Mouse (Mus musculus): ENCODE data around the gene Dip2a. TPM values are rescaled to one million over a fixed set of nuclear protein-coding genes. Genes with fewer than 3 reads are reported as not detected.

Gene Dip2a
- 10 to 100 TPM; 21.5 to 26.9 TPM for total RNA-seq (2021)
- long read RNA-seq, experiment 1, partial matches to known transcripts: 5 of 7 reads
- long read RNA-seq, experiment 1, other reads (novel, unspliced or antisense): 2 of 7 reads
- long read RNA-seq, experiment 2, partial matches to known transcripts: 1 of 2 reads
- long read RNA-seq, experiment 2, other reads (novel, unspliced or antisense): 1 of 2 reads

DNA sequence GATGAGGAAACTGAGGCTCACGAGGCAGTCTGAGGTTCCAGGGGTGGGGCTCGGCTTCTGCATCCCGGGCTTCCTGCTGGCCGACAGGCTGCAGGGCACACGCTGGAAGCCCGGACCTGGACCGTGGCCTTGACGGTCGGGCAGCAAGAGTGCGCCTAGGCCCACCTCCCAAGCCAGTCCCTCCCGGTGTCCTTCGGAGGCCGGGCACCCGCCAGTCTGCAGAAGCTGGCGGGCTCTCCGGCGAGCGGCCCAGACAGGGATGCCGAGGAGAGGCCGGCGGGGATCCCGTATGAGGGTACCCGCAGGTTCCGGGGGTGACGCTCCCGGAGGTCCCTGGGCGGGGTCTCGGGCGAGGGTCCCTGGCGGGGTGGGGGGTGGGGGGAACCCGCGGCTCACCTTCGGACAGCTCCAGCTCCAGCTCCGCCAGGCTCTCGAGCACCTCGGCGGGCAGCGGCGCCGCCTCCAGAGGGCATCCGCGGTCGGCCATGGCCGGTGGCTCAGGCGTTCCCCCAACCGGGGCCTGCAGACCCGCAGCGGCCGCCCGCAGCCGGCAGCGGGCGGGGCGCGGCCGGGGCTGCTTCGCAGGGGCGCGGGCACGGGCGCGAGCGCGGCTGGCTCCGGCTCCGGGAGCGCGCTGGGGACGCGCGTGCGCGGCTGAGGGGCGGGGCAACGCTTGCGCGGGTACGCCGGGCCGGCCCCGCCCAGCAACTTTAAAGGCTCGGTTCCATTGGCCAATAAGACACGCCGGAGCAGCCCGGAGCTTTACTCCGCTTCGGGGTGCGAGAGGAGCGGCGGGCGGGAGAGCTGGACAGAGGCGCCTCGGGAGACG lies at the start of gene Dip2a:
Gene Dip2a (minus strand): TSS at position 581 of the 829 bp plus-strand sequence.
- peak; percentile 97 to 99 for DNase-seq

DNA sequence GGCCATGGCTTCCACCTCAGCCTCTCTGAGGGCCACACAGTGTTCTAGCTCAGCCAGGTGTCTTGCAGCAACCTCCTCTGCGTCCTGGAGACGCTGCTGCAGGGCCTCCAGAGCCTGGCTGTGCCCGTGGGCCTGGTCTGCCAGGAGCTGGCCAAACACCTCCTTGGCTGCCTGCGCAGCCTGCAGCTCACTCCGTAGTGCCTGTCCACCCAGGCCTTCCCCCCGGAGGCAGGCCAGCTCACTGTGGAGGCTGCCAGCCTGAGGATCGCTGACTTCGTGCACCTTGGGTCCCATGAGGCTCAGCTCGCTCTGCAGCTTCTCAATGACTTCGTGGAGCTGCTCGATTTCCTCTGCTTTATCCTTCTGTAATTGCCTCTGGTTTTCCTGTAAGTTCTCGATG lies 47.5 kb upstream of the Dip2a start:
- no peak for DNase-seq

DNA sequence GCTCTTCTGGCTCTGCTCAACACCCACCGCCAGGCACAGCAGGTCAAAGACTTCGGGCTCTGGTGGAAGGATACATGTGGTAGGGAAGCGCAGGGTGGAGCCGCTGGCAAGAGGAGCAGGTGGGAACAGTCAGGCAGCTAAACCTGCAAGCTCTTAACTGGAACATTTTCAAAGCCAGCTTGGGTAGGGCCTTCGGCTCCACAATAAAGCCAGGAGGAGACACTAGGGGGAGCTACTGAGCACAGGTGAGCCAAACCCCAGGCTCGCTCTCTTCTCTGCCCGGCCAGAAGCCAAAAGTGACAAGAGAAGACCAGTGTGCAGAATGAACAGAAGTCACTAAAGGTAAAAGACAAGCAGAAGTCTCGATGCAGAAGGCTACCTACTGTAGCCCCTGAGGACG lies 46.7 kb upstream of the Dip2a start:
- DNase-seq: peak in 1 of 2 experiments; percentile 13

DNA sequence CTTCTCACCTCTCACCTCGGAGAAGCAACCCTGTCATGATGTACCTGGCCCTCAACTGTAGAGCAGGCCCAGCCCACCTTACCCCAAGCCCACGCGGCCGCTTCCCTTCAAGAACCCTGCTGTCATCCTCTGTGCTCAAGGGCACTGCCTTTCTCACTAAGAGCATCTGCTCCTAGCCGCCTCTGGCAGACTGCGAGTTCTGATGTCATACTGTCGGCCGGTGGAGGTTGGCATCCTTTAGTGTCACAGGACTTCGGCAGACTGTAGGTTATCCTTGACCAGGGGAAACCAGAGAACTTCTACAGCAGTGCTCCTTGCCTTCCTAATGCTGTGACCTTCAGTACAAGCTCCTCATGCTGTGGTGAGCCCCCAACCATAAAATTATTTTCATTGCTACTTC lies 46.1 kb upstream of the Dip2a start:
- no peak for DNase-seq

DNA sequence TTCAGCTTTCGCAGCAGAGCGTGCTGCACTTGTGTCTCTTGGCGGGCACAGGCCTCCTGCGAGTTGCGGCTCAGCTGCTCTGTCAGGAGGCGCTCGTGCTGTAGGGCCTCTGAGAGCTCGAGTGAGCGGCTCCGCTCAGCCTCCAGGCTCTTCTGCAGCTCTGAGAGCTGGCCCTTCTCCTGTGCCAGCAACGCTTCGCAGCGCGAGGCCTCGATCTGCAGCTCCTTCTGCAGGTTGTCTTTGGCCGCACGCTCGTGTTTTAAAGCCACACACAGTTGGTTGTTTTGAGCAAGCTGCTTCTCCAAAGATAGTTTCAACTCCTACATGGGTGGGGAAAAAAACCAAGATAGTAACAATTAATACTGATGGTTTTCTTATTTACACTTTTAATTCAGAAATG lies 29.9 kb upstream of the Dip2a start:
- peak; percentile 24 to 41 for DNase-seq

DNA sequence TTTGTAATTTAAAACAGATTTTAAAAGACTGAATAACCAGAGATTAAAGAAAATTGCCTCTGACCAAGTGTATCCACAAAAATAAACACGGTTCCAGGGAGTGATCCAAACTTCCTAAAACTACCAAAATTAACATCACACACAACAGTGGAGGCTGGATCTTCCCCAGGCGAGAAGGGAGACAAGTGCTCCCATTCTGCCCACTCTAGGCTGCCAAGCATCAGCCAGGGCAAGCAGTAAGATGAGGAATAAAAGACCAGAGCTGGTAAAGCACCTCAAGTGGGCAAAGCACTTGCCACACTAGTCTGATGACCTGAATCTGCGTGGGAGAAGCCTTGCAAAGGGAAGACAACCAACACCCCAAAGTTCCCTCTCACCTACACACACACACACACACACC lies 26.6 kb upstream of the Dip2a start:
- no peak for DNase-seq

DNA sequence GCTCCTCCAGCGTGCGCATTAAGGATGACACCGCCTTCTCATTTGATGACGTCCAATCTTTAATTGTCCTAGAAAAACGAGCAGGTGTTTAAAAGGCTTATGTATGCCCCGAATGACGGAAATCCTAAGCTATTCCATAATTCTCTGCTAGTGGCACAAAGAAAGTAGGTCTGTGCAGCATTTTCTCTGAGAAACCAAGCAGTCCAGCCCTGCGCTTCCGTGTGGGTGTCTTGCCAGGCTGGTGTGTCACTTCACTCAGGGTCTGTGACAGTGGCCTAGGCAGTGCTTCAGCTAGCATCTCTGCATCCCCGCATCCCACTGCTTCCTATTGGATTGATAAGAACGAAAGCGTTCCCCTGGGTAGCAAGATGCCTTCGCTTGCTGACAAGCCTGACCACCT lies 23.7 kb upstream of the Dip2a start:
- DNase-seq: no peak

DNA sequence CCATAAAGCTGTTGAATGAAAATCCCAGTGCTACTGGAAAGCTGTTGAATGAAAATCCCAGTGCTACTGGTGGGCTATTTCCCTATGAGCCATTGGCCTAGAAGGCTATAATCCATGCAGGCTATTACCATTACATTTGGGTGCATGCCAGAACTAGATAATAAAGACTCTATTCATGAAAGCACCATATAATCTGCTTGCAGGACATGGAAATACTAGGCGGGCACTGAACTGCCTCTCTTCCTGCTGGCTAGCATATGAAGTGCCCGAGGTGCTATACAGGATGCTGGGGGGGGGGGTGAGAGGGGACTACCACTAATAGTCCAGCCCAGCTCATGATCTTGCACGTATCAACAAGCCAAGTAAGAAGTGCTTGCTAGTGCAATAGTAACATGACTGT lies 18.1 kb upstream of the Dip2a start:
- DNase-seq: no peak

DNA sequence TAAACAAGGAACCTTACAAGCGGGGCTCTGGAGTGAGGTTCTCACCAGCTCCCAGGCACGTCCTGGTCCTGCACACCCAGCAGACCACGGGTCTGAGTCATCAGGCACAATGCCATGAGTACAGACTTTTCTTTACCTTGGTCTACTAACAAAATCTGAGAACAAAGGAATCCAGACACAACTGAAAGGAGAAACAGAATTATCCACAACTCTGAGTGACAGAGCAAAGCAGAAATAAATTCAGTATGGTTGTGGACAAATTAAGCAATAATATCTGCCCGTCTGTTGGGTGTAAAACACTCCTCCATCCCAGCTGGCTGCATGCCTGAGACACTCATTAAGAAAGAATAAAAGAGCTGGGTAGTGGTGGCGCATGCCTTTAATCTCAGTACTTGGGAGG lies 13.4 kb upstream of the Dip2a start:
- DNase-seq: peak; percentile 53 to 59

DNA sequence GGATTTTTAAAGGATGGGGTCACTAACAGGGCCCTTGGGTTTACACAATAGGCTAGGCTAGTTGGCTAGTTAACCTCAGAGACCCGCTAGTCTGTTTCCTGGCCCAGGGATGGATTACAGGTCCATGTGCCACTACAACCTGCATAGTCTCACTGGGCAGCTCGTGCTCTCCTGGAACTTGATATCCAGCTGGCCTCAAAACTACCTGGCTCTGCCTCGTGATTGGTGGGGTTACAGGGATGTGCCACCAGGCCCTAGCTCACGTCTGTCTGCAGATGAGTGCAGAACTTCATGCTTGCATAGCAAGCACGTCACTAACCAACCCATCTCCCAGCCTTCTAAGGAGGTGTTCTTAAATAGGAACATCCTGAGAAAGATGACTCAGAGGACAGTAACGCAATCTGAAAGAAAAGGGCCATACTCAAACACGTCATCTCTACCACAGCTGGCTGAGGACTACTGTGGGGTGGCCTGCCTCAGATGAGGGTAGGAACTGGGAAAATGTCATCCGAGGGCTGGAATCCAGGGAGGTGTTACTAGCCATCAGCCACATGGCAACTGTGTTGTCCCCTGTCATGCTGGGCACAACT lies 12.3 kb upstream of the Dip2a start:
- DNase-seq: no peak

DNA sequence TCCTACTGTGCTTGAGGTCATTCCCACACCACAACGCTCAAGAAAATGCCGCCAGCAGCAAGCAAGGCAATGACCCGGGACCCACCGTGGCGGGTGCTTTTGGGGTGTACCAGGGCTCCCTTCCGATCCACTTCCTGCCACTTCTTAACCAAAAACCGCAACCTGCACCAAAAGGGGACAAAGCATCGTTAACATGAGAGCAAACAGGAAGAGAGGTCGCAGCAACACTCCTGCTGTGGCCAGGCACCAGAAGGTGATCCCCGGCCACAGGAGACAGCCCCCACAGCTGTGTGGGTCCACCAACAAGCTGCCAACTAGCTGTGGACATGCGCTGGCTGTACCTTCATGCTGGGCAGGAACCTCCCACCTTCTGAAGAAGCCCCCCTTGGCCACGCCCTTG lies 9.9 kb upstream of the Dip2a start:
- no peak for DNase-seq

DNA sequence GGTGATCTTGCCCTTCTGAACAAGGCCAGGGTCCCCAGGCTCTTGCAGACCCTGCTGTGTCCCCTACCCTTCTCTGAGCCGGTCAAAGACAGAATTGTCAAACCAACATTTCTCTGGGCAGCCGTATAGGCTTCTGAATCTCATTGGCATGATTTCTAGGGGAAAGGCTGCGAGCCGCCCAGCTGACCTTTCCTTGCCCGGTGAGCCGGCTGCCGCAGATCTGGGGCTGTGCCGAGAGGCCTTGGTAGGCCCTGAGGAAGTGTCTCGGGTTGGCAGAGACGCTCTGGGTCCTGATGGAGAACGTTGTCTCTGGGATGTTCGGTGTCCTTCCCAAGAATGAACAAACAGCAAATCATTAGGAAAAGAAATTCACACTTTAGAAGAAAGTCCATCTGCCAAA lies 8.9 kb upstream of the Dip2a start:
- DNase-seq: peak; percentile 64 to 69

DNA sequence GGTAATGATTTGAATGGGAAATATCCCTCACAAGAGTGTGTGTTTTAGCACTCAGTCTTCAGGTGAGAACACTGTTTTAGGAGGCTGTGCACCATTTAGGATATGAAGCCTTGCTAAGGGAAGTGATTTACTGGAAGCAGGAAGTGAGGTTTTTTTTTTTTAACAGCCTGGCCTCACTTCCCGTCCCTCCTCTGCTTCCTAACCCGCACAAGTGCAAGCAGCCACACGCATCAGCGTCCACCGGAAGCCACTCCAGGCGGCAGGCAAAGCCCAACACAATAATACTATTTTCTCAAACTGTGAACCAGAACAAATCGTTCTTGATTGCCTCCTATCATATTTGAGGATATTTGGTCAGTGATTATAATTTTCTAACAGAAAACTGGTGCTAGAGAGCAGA lies 6.9 kb upstream of the Dip2a start:
- DNase-seq: no peak

DNA sequence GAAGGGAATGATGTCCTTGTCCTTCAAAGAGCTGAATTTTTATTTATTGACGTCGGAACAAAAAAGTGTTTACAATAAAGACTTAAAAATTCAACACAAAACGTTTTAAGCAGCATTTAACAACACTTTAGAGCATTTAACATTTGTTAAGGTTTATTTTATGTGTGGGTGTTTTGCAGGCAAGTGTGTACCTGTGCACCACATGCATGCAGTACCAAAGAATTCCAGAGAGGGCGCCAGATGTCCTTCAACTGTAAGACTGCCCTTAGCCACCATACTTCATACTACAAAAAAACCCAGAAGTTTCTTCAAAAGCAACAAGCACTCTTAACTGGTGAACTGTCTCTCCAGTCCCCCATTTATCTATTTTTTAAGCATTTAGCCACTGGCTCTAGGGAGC lies 1.5 kb upstream of the Dip2a start:
- DNase-seq: peak; percentile 63 to 64

DNA sequence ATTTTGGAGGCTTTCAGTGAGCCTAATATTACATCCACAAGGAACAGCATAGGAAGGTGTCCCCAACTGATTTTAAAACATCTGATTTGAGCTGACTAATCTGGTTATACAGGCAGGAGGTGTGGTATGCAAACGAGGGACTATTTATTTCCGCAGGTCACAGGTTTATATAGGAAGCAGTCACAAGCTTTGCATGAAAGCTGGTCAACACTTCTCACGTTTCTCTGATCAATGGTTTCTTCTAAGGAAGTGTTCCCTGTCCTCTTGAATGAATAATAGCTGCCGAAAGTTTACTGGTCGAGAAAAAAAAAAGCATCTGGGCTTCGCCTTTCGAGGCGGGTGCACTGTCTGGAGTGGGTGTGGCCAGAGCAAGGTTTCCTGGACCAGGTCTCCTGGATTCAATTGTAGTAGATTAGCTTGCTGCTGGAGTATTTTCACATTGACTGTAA lies 976 bp upstream of the Dip2a start:
- DNase-seq: peak; percentile 23 to 44

DNA sequence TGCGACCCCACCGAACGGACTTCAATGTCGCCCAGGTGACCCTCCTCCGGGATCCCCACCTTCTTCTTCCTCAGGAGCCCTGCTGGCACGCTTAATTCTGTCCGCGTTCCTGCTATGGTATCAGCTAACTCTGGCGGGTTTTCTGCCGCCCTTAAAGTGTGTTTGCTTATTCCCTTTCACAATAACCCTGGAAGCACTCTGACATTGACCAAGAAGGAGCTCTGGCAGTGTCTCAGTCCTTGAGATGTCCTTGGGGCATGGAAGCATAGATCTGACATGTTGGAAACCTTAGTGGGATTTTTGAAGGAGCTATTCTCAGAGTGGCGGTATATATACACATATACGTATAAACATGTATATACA lies 430 bp upstream of the Dip2a start:
- DNase-seq: no peak

DNA sequence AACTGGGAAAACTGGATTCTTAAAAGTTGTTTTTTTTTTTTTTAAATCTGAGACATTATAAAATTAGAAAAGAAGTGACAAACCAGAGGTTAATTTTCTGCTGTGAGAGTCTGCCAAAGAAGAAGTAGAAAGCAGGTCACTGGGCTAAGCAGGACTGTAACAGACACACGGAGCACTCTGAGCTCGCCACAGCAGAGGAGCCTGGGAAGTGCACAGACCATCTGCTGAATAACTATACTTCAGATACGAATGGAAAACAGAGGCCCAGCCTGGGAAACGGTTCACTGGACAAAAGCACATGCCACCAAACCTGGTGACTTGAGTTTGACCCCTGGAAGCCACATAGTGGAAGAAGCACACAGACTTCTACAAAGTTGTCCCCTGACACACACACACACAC lies 10.7 kb downstream of the Dip2a start:
- DNase-seq: no peak

DNA sequence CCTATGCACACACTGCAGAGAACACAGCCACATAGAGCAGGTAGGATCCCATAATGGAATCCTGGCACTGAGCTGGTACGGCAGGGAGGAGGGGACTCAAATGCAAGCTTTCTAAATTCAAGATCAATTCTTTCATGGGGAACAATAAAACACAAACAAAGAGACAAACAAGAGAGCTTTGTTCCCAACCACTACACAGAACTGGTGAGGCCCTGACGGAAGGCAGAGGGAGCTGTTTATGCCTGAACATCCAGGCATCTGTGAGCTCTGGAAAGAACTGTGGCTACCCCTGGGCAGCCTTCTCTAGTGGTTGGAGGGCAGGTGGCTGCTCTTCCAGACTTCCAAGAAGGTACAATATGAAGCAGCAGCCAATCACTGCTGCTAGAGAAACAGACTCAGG lies 13.1 kb downstream of the Dip2a start:
- DNase-seq: no peak

DNA sequence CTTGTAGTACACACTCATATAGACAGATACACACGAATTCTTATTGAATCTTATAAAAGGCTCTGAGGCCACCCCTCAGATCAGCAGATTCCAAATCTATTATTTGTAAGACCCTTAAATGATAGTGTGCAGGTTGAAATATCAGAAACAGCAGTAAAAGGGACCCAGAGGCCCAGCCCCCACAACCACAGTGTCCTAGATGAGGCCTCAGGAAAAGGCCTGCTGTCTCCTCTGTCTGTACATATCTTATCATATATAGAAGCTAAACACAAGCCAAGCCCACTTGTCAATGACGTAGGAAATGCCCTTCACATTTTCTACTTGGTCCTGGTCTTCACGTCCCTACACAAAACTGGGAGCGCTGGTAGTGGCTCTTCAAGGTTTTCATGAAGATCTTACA lies 16.0 kb downstream of the Dip2a start:
- no peak for DNase-seq

DNA sequence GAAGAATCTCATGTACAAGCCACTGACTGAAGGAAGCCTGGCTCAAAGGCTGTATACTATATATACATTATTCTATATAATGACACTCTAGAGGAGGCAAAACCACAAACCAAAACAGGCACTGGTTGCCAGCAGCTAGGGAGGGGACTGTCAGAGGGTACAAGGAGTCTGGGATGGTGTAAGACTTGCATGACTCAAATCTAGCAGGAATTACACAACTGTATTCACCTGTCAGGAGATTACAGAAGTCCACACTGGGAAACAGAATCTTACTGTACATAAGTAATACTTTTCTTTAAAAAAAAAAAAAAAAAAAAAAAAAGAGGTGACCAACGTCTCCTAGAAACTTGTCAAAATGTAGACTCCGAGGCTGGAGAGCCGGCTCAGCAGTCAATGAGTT lies 16.5 kb downstream of the Dip2a start:
- no peak for DNase-seq

DNA sequence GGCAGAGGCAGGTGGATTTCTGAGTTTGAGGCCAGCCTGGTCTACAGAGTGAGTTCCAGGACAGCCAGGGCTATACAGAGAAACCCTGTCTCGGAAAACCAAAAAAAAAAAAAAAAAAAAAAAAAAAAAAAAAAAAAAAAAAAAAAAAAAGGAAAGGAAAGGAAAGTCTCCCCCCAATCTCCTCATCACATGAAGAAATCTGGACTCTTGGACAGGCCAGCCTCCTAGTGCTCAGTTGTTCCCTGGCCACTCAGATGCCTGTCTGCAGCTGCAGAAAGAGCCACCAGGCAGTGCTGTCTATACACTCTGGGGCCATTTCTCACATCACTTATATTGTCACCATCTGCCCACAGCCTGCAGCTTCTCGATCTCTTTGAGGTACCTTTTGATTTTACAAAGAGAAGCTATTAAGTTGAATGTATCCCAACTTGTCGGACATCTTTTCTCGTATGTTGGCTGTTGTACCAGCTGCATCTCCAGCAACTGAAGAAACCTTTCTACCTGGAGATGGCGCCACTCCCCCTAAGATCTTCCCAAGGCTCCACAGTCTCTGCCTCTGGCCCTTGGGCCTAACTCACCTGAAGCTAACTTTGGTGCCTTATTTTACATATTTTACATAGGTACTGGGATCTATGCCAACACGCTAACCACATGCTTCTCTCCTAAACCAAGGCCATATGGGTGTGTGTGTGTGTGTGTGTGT lies 18.6 kb downstream of the Dip2a start:
- peak; percentile 44 to 67 for DNase-seq

DNA sequence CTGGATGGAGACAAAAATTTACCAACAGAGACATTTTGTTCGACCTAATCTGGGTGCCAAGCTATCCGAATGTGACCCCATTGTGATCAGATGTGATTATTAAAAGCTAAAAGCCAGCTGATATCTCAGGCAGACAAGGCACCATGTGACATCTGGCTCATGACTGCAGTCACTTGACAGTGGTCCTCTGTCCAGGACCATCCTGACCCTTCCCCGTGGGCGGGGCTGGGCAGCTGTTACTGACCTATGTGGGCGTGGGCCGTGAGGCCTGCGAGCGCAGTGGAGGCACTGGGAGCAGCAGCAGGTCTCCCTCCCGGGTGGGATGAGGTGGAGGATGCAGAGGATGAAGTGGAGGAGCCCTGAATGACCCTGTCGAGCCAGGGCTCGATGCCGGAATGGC lies 27.5 kb downstream of the Dip2a start:
- no peak for DNase-seq

DNA sequence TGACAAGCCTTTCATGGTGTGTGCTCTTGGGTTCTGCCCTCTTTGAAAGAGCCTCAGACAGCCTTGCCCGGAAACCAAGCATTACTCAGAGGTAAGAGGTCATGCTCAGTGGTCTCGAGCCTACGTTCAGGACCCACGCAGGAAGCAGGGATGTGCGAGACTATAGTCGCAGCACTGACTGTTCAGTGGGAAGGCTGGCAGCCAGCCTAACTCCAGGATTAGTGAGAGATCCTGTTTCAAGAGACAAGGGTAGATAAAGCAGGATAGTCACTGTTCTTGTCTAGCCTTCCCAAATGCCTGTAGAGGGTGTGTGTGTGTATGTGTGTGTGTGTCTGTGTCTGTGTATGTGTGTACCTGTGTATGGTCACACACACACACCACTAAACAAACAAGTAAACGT lies 28.9 kb downstream of the Dip2a start:
- peak in 1 of 2 experiments; percentile 12 for DNase-seq

All from adrenal gland, postnatal 36 days (tissue).